Mouse (Mus musculus) liver, adult (tissue): ENCODE results near the gene Nudt4.

ENCODE experiments used
- GATA4 ChIP-seq: IDR thresholded peaks from 2 replicates; pipeline ENCODE4 v1.6.1; 2014; ENCODE audit warnings: mild to moderate bottlenecking, low read length; ENCODE audit not compliant: insufficient replicate concordance

Gene Nudt4

GRCm38 (mm10) chr10:95530551-95531121 lies 33.3 kb downstream of the Nudt4 start:
- TF ChIP-seq GATA4, result no peak

GRCm38 (mm10) chr10:95526495-95527122 lies 37.3 kb downstream of the Nudt4 start:
- no peak for TF ChIP-seq GATA4

- TF ChIP-seq GATA4, result no peak
Measured at GRCm38 (mm10) chr10:95525871-95526270, 38.1 kb downstream of the Nudt4 start.

GRCm38 (mm10) chr10:95525037-95525675 lies 38.8 kb downstream of the Nudt4 start:
- no peak for TF ChIP-seq GATA4

- TF ChIP-seq GATA4, result no peak
Measured at GRCm38 (mm10) chr10:95517656-95518055, 46.3 kb downstream of the Nudt4 start.

- TF ChIP-seq GATA4, result no peak
Measured at GRCm38 (mm10) chr10:95515293-95515931, 48.5 kb downstream of the Nudt4 start.

- TF ChIP-seq GATA4, result no peak; the same call in 1 of the 2 replicates
Measured at GRCm38 (mm10) chr10:95514656-95515292, 49.2 kb downstream of the Nudt4 start, which contains the start of gene Ube2n. TSS of gene Ube2n (plus strand) at chr10:95515145.

- TF ChIP-seq GATA4, result no peak
Measured at GRCm38 (mm10) chr10:95513768-95514556, 50.0 kb downstream of the Nudt4 start.

- no peak for TF ChIP-seq GATA4
Measured at GRCm38 (mm10) chr10:95512635-95513034, 51.3 kb downstream of the Nudt4 start.

- no peak for TF ChIP-seq GATA4
Measured at GRCm38 (mm10) chr10:95509263-95509662, 54.7 kb downstream of the Nudt4 start.

- no peak for TF ChIP-seq GATA4
Measured at GRCm38 (mm10) chr10:95508793-95509192, 55.2 kb downstream of the Nudt4 start.

- TF ChIP-seq GATA4, result no peak
Measured at GRCm38 (mm10) chr10:95508126-95508525, 55.8 kb downstream of the Nudt4 start.

GRCm38 (mm10) chr10:95504341-95504740 lies 59.6 kb downstream of the Nudt4 start:
- no peak for TF ChIP-seq GATA4

- no peak for TF ChIP-seq GATA4
Measured at GRCm38 (mm10) chr10:95503443-95504235, 60.3 kb downstream of the Nudt4 start.

- TF ChIP-seq GATA4, result no peak; the same call in 1 of the 2 replicates
Measured at GRCm38 (mm10) chr10:95501463-95502081, 62.4 kb downstream of the Nudt4 start, which contains the start of gene Mrpl42. TSS of gene Mrpl42 (minus strand) at chr10:95501940.
